Mouse (Mus musculus): Measurements from ENCODE around the gene Flrt1. TPM values are rescaled to one million over a fixed set of nuclear protein-coding genes. Genes with fewer than 3 reads are reported as not detected.

The Flrt1 gene
- polyA plus RNA-seq, 1 experiment from 2014 or later = 13.3 TPM

DNA sequence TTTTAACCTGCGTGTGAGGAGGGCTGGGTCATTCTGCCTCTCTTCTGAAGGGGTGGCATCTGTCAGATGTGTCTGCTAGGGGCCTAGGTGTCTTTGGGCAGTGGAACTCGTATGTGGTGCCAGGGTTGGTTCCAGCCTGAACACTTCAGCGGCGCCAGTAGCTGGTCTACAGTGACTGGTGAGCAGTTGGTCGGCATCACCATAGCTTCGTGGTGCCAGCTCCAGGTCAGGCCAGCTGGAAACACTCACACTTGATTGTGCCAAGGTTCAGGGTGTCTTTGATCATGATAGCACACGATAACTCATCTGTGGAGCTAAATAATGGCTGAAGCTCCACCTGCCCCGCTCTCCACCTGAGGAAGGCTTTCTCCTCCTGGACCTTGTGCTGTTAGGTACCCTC is 42.6 kb downstream of the Flrt1 start:
- 93% methylated on average over 8 of the region's 8 CpGs for WGBS
- Histone ChIP-seq H3K9me3 (ENCODE audit: control insufficient read depth, low read length) (no peaks in the 10 kb centered on the region), H3K4me3 (ENCODE audit: low read depth, low read length) (no peak overlapping the region), H3K9ac (replicated peaks; ENCODE audit: low read depth, low read length) (no peak overlapping the region), H3K36me3 (ENCODE audit: control insufficient read depth, insufficient read depth, low read length) (no peaks in the 10 kb centered on the region), H3K4me1 (ENCODE audit: control insufficient read depth, insufficient read depth, low read length) (peaks cover 21% of the 10 kb centered on the region), H3K27ac (ENCODE audit: low read depth, low read length) (no peak overlapping the region), H3K4me2 (ENCODE audit: low read depth, low read length) (no peak overlapping the region), H3K27me3 (ENCODE audit: control insufficient read depth, insufficient read depth, low read length) (peaks cover 2% of the 10 kb centered on the region; the same call in 1 of the 2 replicates)
- no peak for ATAC-seq (ENCODE audit: low read depth)

DNA sequence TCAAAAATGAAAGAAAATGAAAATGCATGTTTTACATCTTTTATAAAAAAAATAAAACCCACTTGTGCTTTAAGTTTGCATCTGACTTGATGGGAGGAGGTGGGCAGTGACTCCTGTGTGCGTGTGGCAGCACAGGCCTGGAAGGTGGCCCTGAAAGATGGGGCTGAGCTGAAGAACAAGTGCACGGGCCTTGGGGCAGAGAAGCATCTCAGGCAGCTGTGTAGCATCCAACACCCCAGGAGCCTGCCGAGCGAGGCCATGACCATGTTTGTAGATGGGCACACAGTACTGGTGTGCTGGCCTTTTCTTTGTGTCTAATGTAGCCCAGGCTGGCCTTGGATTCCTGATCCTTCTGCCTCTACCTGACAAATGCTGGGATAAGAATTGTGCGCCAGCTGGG is 43.4 kb downstream of the Flrt1 start:
- no peaks in the 10 kb centered on the region for H3K36me3 ChIP-seq (ENCODE audit: control insufficient read depth, insufficient read depth, low read length)
- H3K4me3 ChIP-seq (ENCODE audit: low read depth, low read length) = no peak overlapping the region
- H3K4me1 ChIP-seq (ENCODE audit: control insufficient read depth, insufficient read depth, low read length) = peaks cover 22% of the 10 kb centered on the region
- 80% methylated on average over 5 of the region's 5 CpGs for WGBS
- H3K4me2 ChIP-seq (ENCODE audit: low read depth, low read length) = no peak overlapping the region
- H3K9ac ChIP-seq (replicated peaks; ENCODE audit: low read depth, low read length) = no peak overlapping the region
- H3K27me3 ChIP-seq (ENCODE audit: control insufficient read depth, insufficient read depth, low read length) = peaks cover 2% of the 10 kb centered on the region; the same call in 1 of the 2 replicates
- H3K27ac ChIP-seq (ENCODE audit: low read depth, low read length) = no peak overlapping the region
- H3K9me3 ChIP-seq (ENCODE audit: control insufficient read depth, low read length) = no peaks in the 10 kb centered on the region
- ATAC-seq (ENCODE audit: low read depth) = no peak

DNA sequence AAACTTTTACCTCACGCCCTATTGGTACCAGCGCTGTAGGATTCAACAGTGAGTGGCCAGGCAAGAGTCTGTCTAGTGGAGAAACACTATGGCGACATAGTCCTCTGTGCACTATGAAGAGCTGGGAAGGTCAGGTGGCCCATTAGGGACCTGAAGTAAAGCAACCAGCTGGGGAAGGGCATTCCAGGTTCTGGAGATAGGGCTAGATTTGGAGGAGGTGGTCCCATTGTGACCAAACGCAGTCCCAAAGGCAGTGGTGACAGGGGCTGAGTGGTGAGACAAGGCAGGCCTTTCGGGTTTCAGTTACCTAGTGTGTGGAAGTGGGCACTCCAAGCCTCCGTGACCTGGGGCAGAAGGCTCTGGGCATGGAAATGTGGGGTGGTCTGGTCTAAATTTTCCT is 47.0 kb downstream of the Flrt1 start:
- H3K4me2 ChIP-seq (ENCODE audit: low read depth, low read length) = no peak overlapping the region
- H3K9me3 ChIP-seq (ENCODE audit: control insufficient read depth, low read length) = no peaks in the 10 kb centered on the region
- no peak overlapping the region for H3K9ac ChIP-seq (replicated peaks; ENCODE audit: low read depth, low read length)
- no peak overlapping the region for H3K4me3 ChIP-seq (ENCODE audit: low read depth, low read length)
- WGBS = 71% methylated on average over 6 of the region's 6 CpGs
- peaks cover 11% of the 10 kb centered on the region; the same call in 1 of the 2 replicates for H3K4me1 ChIP-seq (ENCODE audit: control insufficient read depth, insufficient read depth, low read length)
- no peaks in the 10 kb centered on the region for H3K36me3 ChIP-seq (ENCODE audit: control insufficient read depth, insufficient read depth, low read length)
- no peak overlapping the region for H3K27ac ChIP-seq (ENCODE audit: low read depth, low read length)
- peaks cover 8% of the 10 kb centered on the region; the same call in 1 of the 2 replicates for H3K27me3 ChIP-seq (ENCODE audit: control insufficient read depth, insufficient read depth, low read length)
- ATAC-seq (ENCODE audit: low read depth) = no peak

DNA sequence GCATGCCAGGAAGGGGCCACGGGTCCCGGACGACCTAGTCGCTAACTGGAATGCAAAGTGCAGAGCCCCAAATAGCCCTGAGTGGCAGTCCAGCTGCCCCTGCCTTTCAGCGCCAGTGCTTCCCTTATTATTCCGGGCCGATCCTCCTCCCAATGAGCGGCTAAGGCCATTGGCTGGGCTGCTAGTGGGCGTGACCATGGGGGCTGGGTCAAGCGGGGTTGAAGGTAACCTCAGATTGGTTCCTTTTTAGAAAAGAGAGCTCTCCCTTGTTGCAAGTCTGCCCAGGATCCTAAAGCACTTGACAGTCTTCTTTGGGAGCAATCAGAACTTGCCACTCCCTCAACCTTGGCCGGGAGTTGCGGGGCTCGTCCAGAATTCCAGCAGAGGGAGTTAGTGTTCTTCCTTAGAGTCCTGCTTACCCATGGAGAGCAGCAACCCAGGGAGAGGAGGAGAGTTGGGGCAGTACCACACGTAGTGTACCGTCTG is 47.8 kb downstream of the Flrt1 start:
- Histone ChIP-seq H3K4me1 (ENCODE audit: control insufficient read depth, insufficient read depth, low read length) (peaks cover 11% of the 10 kb centered on the region; the same call in 1 of the 2 replicates), H3K9ac (replicated peaks; ENCODE audit: low read depth, low read length) (no peak overlapping the region), H3K4me2 (ENCODE audit: low read depth, low read length) (peak overlapping the region; percentile 99), H3K27me3 (ENCODE audit: control insufficient read depth, insufficient read depth, low read length) (0 out of 2 replicates have a peak, but pooled peaks cover 8% of the 10 kb centered on the region), H3K9me3 (ENCODE audit: control insufficient read depth, low read length) (no peaks in the 10 kb centered on the region), H3K36me3 (ENCODE audit: control insufficient read depth, insufficient read depth, low read length) (no peaks in the 10 kb centered on the region), H3K4me3 (ENCODE audit: low read depth, low read length) (peak overlapping the region; percentile 65), H3K27ac (ENCODE audit: low read depth, low read length) (no peak overlapping the region)
- WGBS = 0% methylated on average over 15 of the region's 15 CpGs
- ATAC-seq (ENCODE audit: low read depth) = peak; percentile 45; the same call in 1 of the 2 replicates

DNA sequence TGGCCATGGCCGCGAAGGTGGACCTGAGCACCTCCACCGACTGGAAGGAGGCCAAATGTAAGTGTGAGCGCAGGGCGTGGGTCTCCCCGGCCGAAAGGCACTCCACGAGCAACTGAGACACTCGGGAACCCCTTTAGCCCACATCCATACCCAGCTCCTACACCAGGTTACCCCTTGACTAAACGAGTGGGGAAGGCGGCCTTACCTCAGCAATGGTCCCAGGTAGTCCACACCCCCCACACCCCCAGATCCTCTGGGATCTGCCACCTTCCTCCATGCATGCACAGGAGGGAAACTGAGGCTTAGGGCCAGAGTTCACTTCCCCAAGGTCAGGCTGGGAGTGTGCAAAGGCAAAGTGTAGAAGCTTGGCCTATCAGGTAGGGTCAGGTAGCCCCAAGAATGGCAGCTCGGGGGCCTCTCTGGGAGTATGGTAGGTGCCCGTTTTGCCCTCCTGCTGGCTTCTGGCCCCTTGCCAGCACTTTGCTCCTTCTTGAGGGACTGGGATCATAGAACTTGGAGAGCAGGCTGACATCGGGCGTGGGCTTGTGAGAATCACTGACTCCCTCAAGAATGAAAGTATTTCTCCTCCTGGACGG is 48.3 kb downstream of the Flrt1 start:
- Histone ChIP-seq H3K9me3 (ENCODE audit: control insufficient read depth, low read length) (no peaks in the 10 kb centered on the region), H3K36me3 (ENCODE audit: control insufficient read depth, insufficient read depth, low read length) (no peaks in the 10 kb centered on the region), H3K9ac (replicated peaks; ENCODE audit: low read depth, low read length) (peak overlapping the region; percentile 54), H3K4me3 (ENCODE audit: low read depth, low read length) (peak overlapping the region; percentile 65), H3K4me1 (ENCODE audit: control insufficient read depth, insufficient read depth, low read length) (peaks cover 11% of the 10 kb centered on the region; the same call in 1 of the 2 replicates), H3K27me3 (ENCODE audit: control insufficient read depth, insufficient read depth, low read length) (0 out of 2 replicates have a peak, but pooled peaks cover 8% of the 10 kb centered on the region), H3K4me2 (ENCODE audit: low read depth, low read length) (peak overlapping the region; percentile 99), H3K27ac (ENCODE audit: low read depth, low read length) (no peak overlapping the region)
- WGBS = 4% methylated on average over 16 of the region's 16 CpGs
- ATAC-seq (ENCODE audit: low read depth) = peak; percentile 25; the same call in 1 of the 2 replicates

DNA sequence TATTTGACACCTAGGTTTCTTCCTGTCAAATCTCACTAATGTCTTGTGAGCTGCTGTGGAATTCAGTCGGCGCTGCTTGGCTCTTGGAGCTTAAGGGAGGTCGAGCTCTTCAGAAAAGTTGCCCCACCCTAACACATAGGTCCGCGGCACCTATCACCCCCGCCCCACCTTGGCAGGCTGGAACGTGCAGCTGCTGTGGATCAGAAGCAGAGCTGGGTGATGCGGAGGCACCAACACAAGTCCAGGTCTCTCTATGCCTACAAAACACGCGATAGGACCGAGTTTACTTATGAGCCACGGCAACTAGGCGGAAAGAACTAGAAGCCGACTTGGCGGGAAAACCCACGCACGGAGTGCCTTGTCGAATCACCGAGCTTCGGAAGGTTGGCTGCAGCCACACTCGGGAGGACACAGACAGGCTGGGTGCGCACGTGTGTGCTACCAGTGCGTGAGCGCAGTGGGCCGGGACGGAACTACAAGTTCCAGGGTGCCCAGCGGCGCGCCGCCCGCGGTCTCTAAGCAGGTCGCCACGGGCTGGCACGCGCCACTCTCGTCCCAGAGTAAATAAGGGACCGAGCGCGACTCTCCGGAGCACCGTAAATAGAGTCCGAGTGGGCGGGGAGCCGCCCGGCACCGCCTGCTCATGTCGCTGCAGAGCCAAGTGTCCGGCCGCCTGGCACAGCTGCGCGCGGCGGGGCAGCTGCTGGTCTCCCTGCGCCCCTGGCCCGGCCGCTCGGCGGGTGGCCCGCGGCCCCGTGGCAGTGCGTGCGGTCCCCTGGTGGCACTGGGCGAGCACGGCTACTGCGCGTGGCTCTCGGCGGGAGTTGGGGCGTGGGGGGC is 49.1 kb downstream of the Flrt1 start, which contains the start of gene Macrod1:
Gene Macrod1 (plus strand): TSS at position 563 of the 840 bp plus-strand sequence.
- H3K27ac ChIP-seq (ENCODE audit: low read depth, low read length) = no peak within 1 kb of the TSS
- H3K4me3 ChIP-seq (ENCODE audit: low read depth, low read length) = peak within 1 kb of the TSS; percentile 65
- H3K4me1 ChIP-seq (ENCODE audit: control insufficient read depth, insufficient read depth, low read length) = peaks cover 11% of the 10 kb centered on the region; the same call in 1 of the 2 replicates
- WGBS = 2% methylated on average over 69 of the region's 72 CpGs
- no peaks in the 10 kb centered on the region for H3K36me3 ChIP-seq (ENCODE audit: control insufficient read depth, insufficient read depth, low read length)
- peak within 1 kb of the TSS; percentile 99 for H3K4me2 ChIP-seq (ENCODE audit: low read depth, low read length)
- H3K9ac ChIP-seq (replicated peaks; ENCODE audit: low read depth, low read length) = peak within 1 kb of the TSS; percentile 54
- peak; percentile 89 for ATAC-seq (ENCODE audit: low read depth)
- no peaks in the 10 kb centered on the region for H3K9me3 ChIP-seq (ENCODE audit: control insufficient read depth, low read length)
- 0 out of 2 replicates have a peak, but pooled peaks cover 8% of the 10 kb centered on the region for H3K27me3 ChIP-seq (ENCODE audit: control insufficient read depth, insufficient read depth, low read length)

DNA sequence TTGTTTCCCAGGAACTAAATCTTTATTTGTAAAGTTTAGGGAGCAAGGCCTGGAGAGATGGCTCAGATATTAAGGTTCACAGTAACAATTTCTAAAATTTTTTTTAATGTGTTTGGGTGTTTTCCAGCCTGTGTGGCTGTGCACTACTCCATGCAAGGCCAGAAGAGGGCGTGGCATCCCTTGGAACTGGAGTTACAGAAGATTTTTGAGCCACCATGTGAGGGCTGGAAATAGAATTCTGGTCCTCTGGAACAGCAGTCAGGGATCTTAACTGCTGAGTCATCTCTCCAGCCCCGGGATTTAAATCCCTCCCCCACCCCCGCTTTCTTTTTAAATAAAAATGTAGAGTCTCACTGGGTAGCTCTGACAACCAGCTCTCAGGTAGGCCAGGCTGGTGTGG is 50.4 kb downstream of the Flrt1 start:
- H3K4me1 ChIP-seq (ENCODE audit: control insufficient read depth, insufficient read depth, low read length) = peaks cover 11% of the 10 kb centered on the region; the same call in 1 of the 2 replicates
- 52% methylated on average over 3 of the region's 3 CpGs for WGBS

DNA sequence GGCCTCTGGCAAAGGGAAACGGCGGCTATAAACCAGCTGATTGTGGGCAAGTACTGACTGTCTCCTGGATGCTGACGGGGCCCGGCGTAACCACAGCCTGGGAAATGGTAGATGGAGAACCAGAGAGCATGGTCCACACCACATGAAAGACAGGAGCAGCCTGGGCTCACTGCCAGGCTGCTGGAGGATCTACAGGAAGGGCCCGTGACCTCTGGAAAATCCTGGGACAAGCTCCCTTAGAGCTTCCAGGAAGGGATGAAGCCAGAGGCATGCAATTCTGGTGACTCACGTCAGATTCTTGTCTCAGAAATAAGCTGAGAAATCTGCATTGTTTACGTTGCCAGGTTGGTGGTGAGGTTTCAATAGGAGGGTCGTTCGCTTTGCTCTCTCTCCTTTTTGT is 50.8 kb downstream of the Flrt1 start:
- Histone ChIP-seq H3K9ac (replicated peaks; ENCODE audit: low read depth, low read length) (no peak overlapping the region), H3K4me1 (ENCODE audit: control insufficient read depth, insufficient read depth, low read length) (peaks cover 11% of the 10 kb centered on the region; the same call in 1 of the 2 replicates), H3K27ac (ENCODE audit: low read depth, low read length) (no peak overlapping the region), H3K4me2 (ENCODE audit: low read depth, low read length) (no peak overlapping the region), H3K36me3 (ENCODE audit: control insufficient read depth, insufficient read depth, low read length) (no peaks in the 10 kb centered on the region), H3K27me3 (ENCODE audit: control insufficient read depth, insufficient read depth, low read length) (0 out of 2 replicates have a peak, but pooled peaks cover 8% of the 10 kb centered on the region), H3K4me3 (ENCODE audit: low read depth, low read length) (no peak overlapping the region), H3K9me3 (ENCODE audit: control insufficient read depth, low read length) (no peaks in the 10 kb centered on the region)
- 54% methylated on average over 10 of the region's 10 CpGs for WGBS
- ATAC-seq (ENCODE audit: low read depth) = no peak

More for the DNA sequence above, 50.4 kb downstream of the Flrt1 start:
- Histone ChIP-seq H3K4me2 (ENCODE audit: low read depth, low read length) (no peak overlapping the region), H3K4me3 (ENCODE audit: low read depth, low read length) (no peak overlapping the region), H3K36me3 (ENCODE audit: control insufficient read depth, insufficient read depth, low read length) (no peaks in the 10 kb centered on the region), H3K27ac (ENCODE audit: low read depth, low read length) (no peak overlapping the region), H3K9me3 (ENCODE audit: control insufficient read depth, low read length) (no peaks in the 10 kb centered on the region), H3K9ac (replicated peaks; ENCODE audit: low read depth, low read length) (no peak overlapping the region), H3K27me3 (ENCODE audit: control insufficient read depth, insufficient read depth, low read length) (0 out of 2 replicates have a peak, but pooled peaks cover 8% of the 10 kb centered on the region)
- ATAC-seq (ENCODE audit: low read depth) = no peak
